ENCODE assay signal across 8 mouse cellular contexts in genomic region chr13:92131384-92132150, GRCm38 (mm10). TPM values are rescaled to one million over a fixed set of nuclear protein-coding genes. Genes with fewer than 3 reads are reported as not detected.
DNase-seq lines count a peak whose midpoint lies in the region; ATAC-seq and TF ChIP-seq lines count a peak whose summit lies in the region.

Rasgrf2 (minus strand) TSS chr13:92131656.

- no peak for TF ChIP-seq POLR2A in small intestine, adult 2 months (IDR thresholded peaks at IDR 0.05; ENCODE audit: low read depth, low read length)

- 1% methylated on average over 67 of the region's 70 CpGs for WGBS in hindbrain, embryonic 14.5 days
- WGBS in small intestine, adult 2 months = 1% methylated on average over 70 of the region's 70 CpGs

- H3K9me3 ChIP-seq in ES-E14 (ENCODE audit: control insufficient read depth, insufficient read depth, low read depth, low read length) = no peaks in the 10 kb centered on the region
- no peaks in the 10 kb centered on the region for H3K9me3 ChIP-seq in hindbrain, embryonic 14.5 days (ENCODE audit: control insufficient read depth, low read length)

- no peak for DNase-seq in ES-E14 (ENCODE audit: low read depth, low spot score)
- peak; percentile 28 for DNase-seq in adrenal gland, postnatal 25 days
- peak in 1 of 2 experiments; percentile 65 for DNase-seq in frontal cortex, adult 2 months (ENCODE audit: extremely low spot score in 1 of 2, low spot score in 1 of 2)
- peak; percentile 47 for DNase-seq in hindbrain, embryonic 14.5 days (ENCODE audit: low spot score)
- peak; percentile 52 to 75 for DNase-seq in left cerebral cortex, adult 18-20 months (ENCODE audit: low spot score in 2 of 2)
- DNase-seq in lung, postnatal 36 days = peak; percentile 9
- no peak for DNase-seq in B cell, adult 2 months

- H3K4me2 ChIP-seq in hindbrain, embryonic 14.5 days (replicated peaks) = peak within 1 kb of the TSS; percentile 89

- peak; percentile 89 for ATAC-seq in hindbrain, embryonic 14.5 days (ENCODE audit: low FRiP score)

- no peak for TF ChIP-seq CTCF in small intestine, adult 2 months (IDR thresholded peaks at IDR 0.05; ENCODE audit: extremely low read depth, insufficient read length, insufficient replicate concordance, low read depth, low read length)

- peak within 1 kb of the TSS; percentile 38 for H3K9ac ChIP-seq in ES-E14 (ENCODE audit: insufficient read depth, low read depth, low read length, poor library complexity, severe bottlenecking)
- H3K9ac ChIP-seq in hindbrain, embryonic 14.5 days = peak within 1 kb of the TSS; percentile 67

- in situ Hi-C loops in ES-E14 (cut with MboI; ENCODE audit: low sequenced_read_pairs in 2 of 2, unreplicated experiment in 2 of 2) = no loop called here

- no peaks in the 10 kb centered on the region for H3K4me1 ChIP-seq in ES-E14 (ENCODE audit: control insufficient read depth in 2 of 2, insufficient read depth in 2 of 2, low read length in 2 of 2, poor library complexity in 1 of 2)
- H3K4me1 ChIP-seq in hindbrain, embryonic 14.5 days (replicated peaks; ENCODE audit: control insufficient read depth, insufficient read depth, low read length) = no peaks in the 10 kb centered on the region
- H3K4me1 ChIP-seq in small intestine, adult 2 months (ENCODE audit: control insufficient read depth, insufficient read depth, insufficient read length, low read length) = no peaks in the 10 kb centered on the region; the same call in 1 of the 2 replicates

- no peaks in the 10 kb centered on the region for H3K36me3 ChIP-seq in ES-E14 (ENCODE audit: control insufficient read depth, insufficient read depth, low read length, poor library complexity, severe bottlenecking)
- H3K36me3 ChIP-seq in hindbrain, embryonic 14.5 days (replicated peaks; ENCODE audit: control insufficient read depth, insufficient read depth) = no peaks in the 10 kb centered on the region
- no peaks in the 10 kb centered on the region for H3K36me3 ChIP-seq in small intestine, adult 2 months (ENCODE audit: control insufficient read depth, insufficient read depth, low read length)

- peak within 1 kb of the TSS; percentile 66 to 76 for H3K4me3 ChIP-seq in ES-E14 (ENCODE audit: insufficient read depth in 1 of 2, low read depth in 1 of 2, low read length in 2 of 2, poor library complexity in 1 of 2, severe bottlenecking in 1 of 2)
- peak within 1 kb of the TSS; percentile 61 for H3K4me3 ChIP-seq in hindbrain, embryonic 14.5 days (replicated peaks; ENCODE audit: low read length)
- peak within 1 kb of the TSS; percentile 82 for H3K4me3 ChIP-seq in small intestine, adult 2 months (ENCODE audit: low read depth, low read length)

- peaks cover 10% of the 10 kb centered on the region; the same call in 1 of the 2 replicates for H3K27me3 ChIP-seq in hindbrain, embryonic 14.5 days (ENCODE audit: control insufficient read depth, insufficient read depth, low read length)
- no peaks in the 10 kb centered on the region for H3K27me3 ChIP-seq in small intestine, adult 2 months (ENCODE audit: control insufficient read depth, insufficient read depth, low read length)

- H3K27ac ChIP-seq in ES-E14 (ENCODE audit: insufficient read depth, low read depth, low read length, poor library complexity, severe bottlenecking) = no peak within 1 kb of the TSS
- H3K27ac ChIP-seq in hindbrain, embryonic 14.5 days = no peak within 1 kb of the TSS
- peak within 1 kb of the TSS; percentile 48 for H3K27ac ChIP-seq in small intestine, adult 2 months (ENCODE audit: insufficient read depth, low read depth, low read length)

TF ChIP-seq in ES-E14, 5 proteins besides CTCF, POLR2A, EP300 and RAD21:
- no peak for TF ChIP-seq ZC3H11A (IDR thresholded peaks at IDR 0.05; ENCODE audit: borderline replicate concordance, low read depth, low read length)
- no peak for TF ChIP-seq ZNF384 (IDR thresholded peaks at IDR 0.05; ENCODE audit: low read depth, low read length)
- TF ChIP-seq CHD2 (IDR thresholded peaks at IDR 0.05; ENCODE audit: low read depth, low read length) = no peak
- TF ChIP-seq HCFC1 (IDR thresholded peaks at IDR 0.05; ENCODE audit: borderline replicate concordance, insufficient read depth, low read length) = no peak
- no peak for TF ChIP-seq MAFK (IDR thresholded peaks at IDR 0.05; ENCODE audit: insufficient read depth, low read depth, low read length)

RNA-seq across cellular contexts. Expression of gene Rasgrf2, which starts in this region (rescaled TPM):
- total RNA-seq in ES-E14 (2012; rRNA removed) = 0.37 and 0.40 TPM in 2 replicates
- 2.6 and 3.2 TPM in 2 replicates for total RNA-seq in adrenal gland, postnatal 25 days (2021)
- 73.7 and 83.8 TPM in 2 replicates for polyA plus RNA-seq in frontal cortex, adult 2 months (2012; rRNA removed)
- polyA plus RNA-seq in hindbrain, embryonic 14.5 days (2014; fragmentation: Nextera tagmentation; extraction: Ambion mirVana) = 6.5 and 10.1 TPM in 2 replicates
- 100 to 1,000 TPM; 214 to 247 TPM for total RNA-seq in left cerebral cortex, adult 18-20 months (2021)
- 2.9 and 5.2 TPM in 2 replicates for polyA plus RNA-seq in small intestine, adult 2 months (2012; rRNA removed)

Comparison
In these comparisons a context has a peak if more than half of its experiments do, and no peak if none do; other contexts are left out.
1. RNA of gene Rasgrf2 (total RNA-seq): 214 to 247 TPM in left cerebral cortex, adult 18-20 months; 2.6 to 3.2 TPM in adrenal gland, postnatal 25 days and 0.37 to 0.40 TPM in ES-E14; every median in the first group is over 10 times any median in the second.
2. DNase-seq: peak in adrenal gland, postnatal 25 days (single experiment), hindbrain, embryonic 14.5 days (single experiment), left cerebral cortex, adult 18-20 months (2 of 2) and lung, postnatal 36 days (single experiment); none in ES-E14 (single experiment) and B cell, adult 2 months (0 of 2).
3. Peak in every context shown above with its lines, with median percentiles within 50 percentile points of each other: H3K4me3 ChIP-seq.